Mouse (Mus musculus) CH12.LX (cell line): ENCODE data around the gene Snx4. TPM values are rescaled to one million over a fixed set of nuclear protein-coding genes. Genes with fewer than 3 reads are reported as not detected.

Experiments used
- DNase-seq: peaks from one replicate; pipeline ENCODE4 v3.0.0-alpha.2; 2013; ENCODE audit errors: extremely low read depth
- H3K27ac ChIP-seq: 2 replicates; pipeline ENCODE4 v1.5.1; 2012; ENCODE audit warnings: low read depth, mild to moderate bottlenecking, control low read depth, moderate library complexity; ENCODE audit not compliant: insufficient read depth
- H3K27me3 ChIP-seq: replicated peaks from 2 replicates; pipeline ENCODE3; 2012; ENCODE audit warnings: inconsistent platforms
- H3K36me3 ChIP-seq, 2 experiments: replicated peaks in 1 of 2; 2 replicates each; pipeline versions ENCODE3 to v1.6.1; 2012; ENCODE audit warnings: inconsistent platforms in 1 of 2, low read length in 1 of 2, mild to moderate bottlenecking in 1 of 2, mixed read lengths in 1 of 2, moderate library complexity in 1 of 2; ENCODE audit not compliant: control insufficient read depth in 1 of 2, insufficient read depth in 1 of 2
- H3K4me1 ChIP-seq, 2 experiments: 2 replicates each; pipeline ENCODE4 v1.6.1; 2012; ENCODE audit warnings: inconsistent platforms in 1 of 2, moderate library complexity in 1 of 2; ENCODE audit not compliant: insufficient read depth in 2 of 2, control insufficient read depth in 1 of 2
- H3K4me2 ChIP-seq: 2 replicates; pipeline ENCODE4 v1.6.1; 2012; ENCODE audit warnings: low read depth, mild to moderate bottlenecking, control low read depth; ENCODE audit not compliant: poor library complexity, insufficient read depth, severe bottlenecking
- H3K4me3 ChIP-seq, 3 experiments: fragments of 150-350 bp in 1 of 3; sonication (generic) in 1 of 3; replicated peaks in 1 of 3; 2 replicates each; pipeline versions ENCODE3 to v1.5.1; 2011 to 2012; ENCODE audit warnings: low read depth in 2 of 3, low read length in 2 of 3, mild to moderate bottlenecking in 2 of 3, moderate library complexity in 2 of 3, control low read depth in 1 of 3, improper control_type of control experiment in 1 of 3, inconsistent platforms in 1 of 3, mixed read lengths in 1 of 3; ENCODE audit not compliant: poor library complexity in 1 of 3
- H3K79me2 ChIP-seq: replicated peaks from 2 replicates; pipeline ENCODE4 v1.6.1; 2012; ENCODE audit warnings: mild to moderate bottlenecking, moderate library complexity; ENCODE audit not compliant: control insufficient read depth, poor library complexity, insufficient read depth, severe bottlenecking; ENCODE audit errors: extremely low read depth
- H3K9ac ChIP-seq: 2 replicates; pipeline ENCODE4 v1.6.1; 2012; ENCODE audit warnings: low read depth, mild to moderate bottlenecking, control low read depth, moderate library complexity; ENCODE audit not compliant: insufficient read depth
- H3K9me3 ChIP-seq: replicated peaks from 2 replicates; pipeline ENCODE3; 2012; ENCODE audit warnings: low read length, inconsistent platforms, mixed read lengths
- BHLHE40 ChIP-seq: IDR thresholded peaks from 2 replicates; pipeline ENCODE4 v1.6.1; 2011; ENCODE audit warnings: mild to moderate bottlenecking, low read depth, low read length, improper control_type of control experiment
- CTCF ChIP-seq, 2 experiments: IDR thresholded peaks in 1 of 2; conservative IDR thresholded peaks in 1 of 2; 2 replicates each; pipeline ENCODE4 v1.5.1; 2011 to 2012; ENCODE audit warnings: low read depth in 2 of 2, low read length in 2 of 2, improper control_type of control experiment in 1 of 2, inconsistent platforms in 1 of 2, mild to moderate bottlenecking in 1 of 2, moderate library complexity in 1 of 2
- E2F4 ChIP-seq: IDR thresholded peaks from 2 replicates; pipeline ENCODE4 v1.6.1; 2011; ENCODE audit warnings: low read depth, low read length, improper control_type of control experiment; ENCODE audit not compliant: insufficient replicate concordance
- ETS1 ChIP-seq: conservative IDR thresholded peaks from 2 replicates; pipeline ENCODE4 v1.6.1; 2012; ENCODE audit warnings: low read depth, mild to moderate bottlenecking, inconsistent platforms, low read length, improper control_type of control experiment, moderate library complexity
- GABPA ChIP-seq: IDR thresholded peaks from 2 replicates; pipeline ENCODE4 v1.6.1; 2012; ENCODE audit warnings: low read depth, low read length, improper control_type of control experiment, inconsistent platforms; ENCODE audit not compliant: insufficient replicate concordance
- HCFC1 ChIP-seq: IDR thresholded peaks from 2 replicates; pipeline ENCODE4 v1.6.1; 2012; ENCODE audit warnings: low read depth, mild to moderate bottlenecking, inconsistent platforms, low read length, improper control_type of control experiment
- IRF4 ChIP-seq: IDR thresholded peaks from 2 replicates; pipeline ENCODE4 v1.6.1; 2014; ENCODE audit warnings: low read depth, mild to moderate bottlenecking, inconsistent platforms, low read length, improper control_type of control experiment
- KAT2A ChIP-seq: IDR thresholded peaks from 2 replicates; pipeline ENCODE4 v1.6.1; 2012; ENCODE audit warnings: low read length, improper control_type of control experiment, inconsistent platforms; ENCODE audit not compliant: insufficient replicate concordance
- MAFK ChIP-seq: IDR thresholded peaks from 2 replicates; pipeline ENCODE4 v1.6.1; 2011; ENCODE audit warnings: low read length, improper control_type of control experiment; ENCODE audit not compliant: insufficient replicate concordance
- MAZ ChIP-seq: IDR thresholded peaks from 2 replicates; pipeline ENCODE4 v1.6.1; 2012; ENCODE audit warnings: low read depth, mild to moderate bottlenecking, inconsistent platforms, low read length, improper control_type of control experiment, moderate library complexity
- MEF2A ChIP-seq: IDR thresholded peaks from 2 replicates; pipeline ENCODE4 v1.6.1; 2014; ENCODE audit warnings: low read depth, mild to moderate bottlenecking, inconsistent platforms, low read length, improper control_type of control experiment, borderline replicate concordance
- MXI1 ChIP-seq: IDR thresholded peaks from 2 replicates; pipeline ENCODE4 v1.6.1; 2011; ENCODE audit warnings: mild to moderate bottlenecking, low read depth, low read length, improper control_type of control experiment
- MYC ChIP-seq: IDR thresholded peaks from 2 replicates; pipeline ENCODE4 v1.6.1; 2011; ENCODE audit warnings: low read depth, mild to moderate bottlenecking, improper control_type of control experiment, low read length
- NELFE ChIP-seq: IDR thresholded peaks from 2 replicates; pipeline ENCODE4 v1.6.1; 2011; ENCODE audit warnings: low read depth, low read length, improper control_type of control experiment
- NRF1 ChIP-seq: IDR thresholded peaks from 2 replicates; pipeline ENCODE4 v1.6.1; 2014; ENCODE audit warnings: low read depth, mild to moderate bottlenecking, inconsistent platforms, low read length, improper control_type of control experiment, moderate library complexity
- PAX5 ChIP-seq: IDR thresholded peaks from 2 replicates; pipeline ENCODE4 v1.6.1; 2012; ENCODE audit warnings: low read length, inconsistent platforms, mixed read lengths
- POLR2A ChIP-seq: IDR thresholded peaks from 2 replicates; pipeline ENCODE4 v1.6.1; 2011; ENCODE audit warnings: low read depth, mild to moderate bottlenecking, improper control_type of control experiment, low read length
- POLR2AphosphoS2 ChIP-seq: IDR thresholded peaks from 2 replicates; pipeline ENCODE4 v1.6.1; 2011; ENCODE audit warnings: low read depth, low read length, improper control_type of control experiment
- RAD21 ChIP-seq: IDR thresholded peaks from 2 replicates; pipeline ENCODE4 v1.6.1; 2011; ENCODE audit warnings: low read depth, mild to moderate bottlenecking, low read length, improper control_type of control experiment, moderate library complexity
- RCOR1 ChIP-seq: conservative IDR thresholded peaks from 2 replicates; pipeline ENCODE4 v1.6.1; 2012; ENCODE audit warnings: low read depth, mild to moderate bottlenecking, inconsistent platforms, low read length, improper control_type of control experiment
- SIN3A ChIP-seq: IDR thresholded peaks from 2 replicates; pipeline ENCODE4 v1.6.1; 2012; ENCODE audit warnings: low read length, improper control_type of control experiment, inconsistent platforms
- TCF12 ChIP-seq: IDR thresholded peaks from 2 replicates; pipeline ENCODE4 v1.6.1; 2014; ENCODE audit warnings: low read depth, mild to moderate bottlenecking, inconsistent platforms, low read length, improper control_type of control experiment
- USF2 ChIP-seq: conservative IDR thresholded peaks from 2 replicates; pipeline ENCODE4 v1.6.1; 2011; ENCODE audit warnings: low read depth, low read length, improper control_type of control experiment
- ZC3H11A ChIP-seq: IDR thresholded peaks from 2 replicates; pipeline ENCODE4 v1.6.1; 2012; ENCODE audit warnings: low read depth, mild to moderate bottlenecking, inconsistent platforms, low read length, improper control_type of control experiment
- ZMIZ1 ChIP-seq: IDR thresholded peaks from 2 replicates; pipeline ENCODE4 v1.6.1; 2012; ENCODE audit warnings: low read depth, mild to moderate bottlenecking, inconsistent platforms, low read length, improper control_type of control experiment
- ZNF384 ChIP-seq: IDR thresholded peaks from 2 replicates; pipeline ENCODE4 v1.6.1; 2012; ENCODE audit warnings: low read depth, low read length, improper control_type of control experiment, inconsistent platforms
- dilution Hi-C: fragments of 300-500 bp; cut with MboI; formaldehyde crosslinking; loops from 2 replicates; pipeline ENCODE4 v1.14.3; 2020; ENCODE audit warnings: low sequenced_read_pairs; ENCODE audit not compliant: extremely low pct_unique_long_range_greater_than_20kb, extremely low pct_ligation_motif_present
- in situ Hi-C: fragments of 300-500 bp; cut with MboI; formaldehyde crosslinking; loops from 3 replicates; pipeline ENCODE4 v1.14.3; 2019; ENCODE audit warnings: low sequenced_read_pairs, low pct_ligation_motif_present, low pct_unique_long_range_greater_than_20kb, mixed read lengths
- polyA plus RNA-seq: library from polyadenylated mRNA; unstranded; fragments of >175 nt; gene quantifications from 2 replicates; pipeline ENCODE4 v1.2.1, GENCODE M21; 2012; ENCODE audit warnings: low read depth; ENCODE audit not compliant: insufficient read length
- total RNA-seq, 2 experiments: library from RNA; depleted of rRNA; stranded (reverse); fragments of 300-350 nt in 1 of 2; fragments of >200 nt in 1 of 2; gene quantifications; 2 replicates each; pipeline ENCODE4 v1.2.3; 2012 to 2014

The Snx4 gene
- total and polyA plus RNA-seq, 3 experiments: 77.9 to 168 (median 105) TPM

DNA sequence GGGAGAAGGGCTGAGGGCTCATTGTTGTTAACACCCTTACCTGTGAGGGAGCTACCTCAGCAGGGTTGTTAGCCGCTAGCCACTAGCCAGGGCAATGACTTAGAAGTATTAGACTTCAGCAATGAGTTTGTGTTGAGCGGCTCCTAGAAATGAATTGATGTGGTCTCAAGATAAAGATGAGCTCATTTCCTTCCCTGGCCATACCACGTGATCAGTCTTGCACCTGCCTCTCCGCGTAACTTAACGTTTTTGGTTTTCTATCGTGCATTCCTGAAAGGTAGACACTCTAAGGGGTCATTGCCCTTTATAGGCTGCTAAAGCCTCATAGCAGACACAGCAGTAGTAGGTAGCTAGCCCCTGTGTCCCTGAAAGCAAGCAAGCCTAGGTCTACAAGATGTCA is 92.4 kb downstream of the Snx4 start (continued):
- TF ChIP-seq KAT2A: no peak
- no peak for TF ChIP-seq ZC3H11A
- no peak for TF ChIP-seq E2F4
- no peak for TF ChIP-seq MAFK
- no peak for TF ChIP-seq TCF12

DNA sequence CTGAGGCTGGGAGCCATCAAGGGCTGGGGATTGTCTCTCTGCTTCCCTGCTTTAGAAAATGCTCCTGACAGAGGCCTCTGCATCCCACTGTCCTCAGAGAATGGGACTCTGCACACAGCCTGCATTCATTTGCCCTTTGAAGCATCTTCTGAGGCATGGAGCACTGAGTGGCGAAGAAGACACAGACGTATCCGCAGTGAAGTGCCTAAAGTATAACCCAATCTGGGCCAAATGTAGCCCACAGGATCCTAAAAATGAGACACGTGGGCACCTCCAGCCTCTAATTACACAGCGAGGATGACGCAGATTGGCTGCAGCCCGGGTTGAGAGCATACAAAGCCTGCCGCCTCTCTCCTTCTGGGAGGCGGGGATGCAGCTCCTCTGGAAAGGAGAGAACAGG is 93.1 kb downstream of the Snx4 start:
- H3K36me3 ChIP-seq: no peaks in the 10 kb centered on the region
- no peak overlapping the region for H3K27ac ChIP-seq
- in situ Hi-C loops (no loop called here), dilution Hi-C loops (no loop called here)
- no peaks in the 10 kb centered on the region for H3K79me2 ChIP-seq
- H3K9me3 ChIP-seq: no peaks in the 10 kb centered on the region
- no peak overlapping the region for H3K4me2 ChIP-seq
- no peak overlapping the region for H3K4me3 ChIP-seq
- H3K27me3 ChIP-seq: peaks cover 2% of the 10 kb centered on the region
- no peak overlapping the region for H3K9ac ChIP-seq
- H3K4me1 ChIP-seq: peaks cover 10% of the 10 kb centered on the region in 2 experiments; a peak in 3 of 4 replicates
- DNase-seq: no peak
- TF ChIP-seq BHLHE40 (no peak), E2F4 (no peak), CTCF (conservative IDR thresholded peaks at IDR 0.05 in 1 of 2, IDR thresholded peaks at IDR 0.05 in 1 of 2; ENCODE audit: low read depth in 2 of 2, low read length in 2 of 2) (no peak), GABPA (no peak), RAD21 (no peak), MAFK (no peak), TCF12 (no peak), ETS1 (no peak), HCFC1 (no peak), MXI1 (no peak), RCOR1 (no peak), USF2 (no peak), ZNF384 (no peak)

DNA sequence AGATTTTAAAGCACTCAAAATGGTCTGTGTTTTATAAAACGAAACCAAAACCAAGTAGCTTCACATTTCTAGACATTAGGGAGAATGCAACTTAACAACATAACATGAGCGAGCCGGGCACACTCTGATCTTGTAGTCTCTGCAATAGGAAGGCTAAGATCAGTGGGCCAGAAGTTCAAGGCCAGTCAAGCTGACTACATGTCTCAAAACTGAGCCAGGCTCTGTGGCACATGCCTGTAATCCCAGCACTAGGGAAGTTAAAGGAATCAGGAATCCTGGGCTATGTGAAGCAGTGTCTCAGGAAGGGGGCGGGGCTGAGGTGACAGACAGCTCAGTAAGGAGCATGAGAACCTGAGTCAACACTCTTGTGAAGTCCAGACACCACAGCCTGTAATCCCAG is 93.6 kb downstream of the Snx4 start:
- Histone ChIP-seq H3K9ac (no peak overlapping the region), H3K9me3 (no peaks in the 10 kb centered on the region), H3K27me3 (peaks cover 2% of the 10 kb centered on the region), H3K27ac (no peak overlapping the region), H3K36me3 (no peaks in the 10 kb centered on the region), H3K4me3 (no peak overlapping the region), H3K4me2 (no peak overlapping the region), H3K79me2 (no peaks in the 10 kb centered on the region), H3K4me1 (peaks cover 10% of the 10 kb centered on the region in 2 experiments; a peak in 3 of 4 replicates)
- dilution Hi-C loops: no loop called here
- no peak for DNase-seq
- no peak for TF ChIP-seq IRF4
- no peak for TF ChIP-seq SIN3A
- no peak for TF ChIP-seq NRF1
- no peak for TF ChIP-seq ETS1
- no peak for TF ChIP-seq BHLHE40
- no peak for TF ChIP-seq E2F4
- TF ChIP-seq MEF2A: no peak
- no peak for TF ChIP-seq ZMIZ1
- no peak for TF ChIP-seq MAZ
- TF ChIP-seq POLR2A: no peak
- no peak for TF ChIP-seq MAFK
- no peak for TF ChIP-seq TCF12
- no peak for TF ChIP-seq NELFE
- no peak for TF ChIP-seq PAX5
- no peak for TF ChIP-seq USF2
- no peak for TF ChIP-seq POLR2AphosphoS2
- TF ChIP-seq KAT2A: no peak
- no peak for TF ChIP-seq MXI1
- TF ChIP-seq MYC: no peak
- in situ Hi-C loops: no loop called here
